In the genomic region with DNA sequence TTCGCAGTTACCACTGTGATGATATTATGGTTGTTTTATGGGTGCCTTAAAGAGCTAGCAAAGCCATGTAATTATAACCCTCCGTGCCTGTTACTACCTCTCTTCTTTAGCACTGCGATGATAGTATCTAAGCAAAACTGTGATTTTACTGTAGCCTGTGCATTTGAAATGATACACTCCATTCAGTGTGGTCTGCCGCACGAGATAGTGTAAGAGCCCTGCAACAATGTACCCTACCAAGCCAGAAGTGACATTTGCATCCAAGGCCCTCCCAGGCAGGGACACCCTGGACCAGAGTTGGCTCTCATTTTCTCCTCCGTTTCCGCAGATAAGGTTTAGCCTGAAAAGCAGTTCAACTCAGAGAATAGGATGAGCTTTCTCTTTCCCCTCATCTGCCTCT, we compare ENCODE assay signal across 11 mouse cellular contexts. TPM values are rescaled to one million over a fixed set of nuclear protein-coding genes. Genes with fewer than 3 reads are reported as not detected.
DNase-seq lines count a peak whose midpoint lies in the region; ATAC-seq and TF ChIP-seq lines count a peak whose summit lies in the region.
"Had no signal": no experiment of that assay in that cellular context is flagged by ENCODE, and none has a peak within 500 bp of the region (broad histone marks: within the 10 kb centered on the region; RNA-seq: fewer than 3 reads in every experiment).

No protein-coding gene starts in this region.

- no peak overlapping the region for H3K4me2 ChIP-seq in neural tube, embryonic 14.5 days (ENCODE audit: low read depth, low read length)
- peak overlapping the region; percentile 87 for H3K4me2 ChIP-seq in heart, embryonic 14.5 days (ENCODE audit: low read length)
- H3K4me2 ChIP-seq in stomach, embryonic 15.5 days, result peak overlapping the region; percentile 71; the same call in 1 of the 2 replicates

- H3K9me3 ChIP-seq in neural tube, embryonic 14.5 days (ENCODE audit: control insufficient read depth, low read length), result no peaks in the 10 kb centered on the region
- H3K9me3 ChIP-seq in heart, embryonic 14.5 days (ENCODE audit: control insufficient read depth, low read length), result no peaks in the 10 kb centered on the region
- H3K9me3 ChIP-seq in stomach, embryonic 15.5 days, result no peaks in the 10 kb centered on the region

- no peak for TF ChIP-seq CTCF in kidney, adult 2 months (conservative IDR thresholded peaks at IDR 0.05; ENCODE audit: insufficient read depth, insufficient read length, low read depth, low read length)

- no peak for DNase-seq in kidney, adult 2 months
- no peak for DNase-seq in kidney, adult 8-10 months
- DNase-seq in neural tube, embryonic 10.5 days (ENCODE audit: extremely low spot score, low spot score), result no peak
- no peak for DNase-seq in left cerebral cortex, adult 18-20 months (ENCODE audit: low spot score in 2 of 2)
- DNase-seq in spleen, postnatal 36 days (ENCODE audit: low spot score in 2 of 2), result no peak
- DNase-seq: cerebellum, adult 8-10 months; kidney, adult 18-20 months had no signal

- peak overlapping the region; percentile 91 for H3K27ac ChIP-seq in kidney, adult 2 months (ENCODE audit: insufficient read depth, low read depth, low read length)
- no peak overlapping the region for H3K27ac ChIP-seq in neural tube, embryonic 14.5 days (ENCODE audit: low read depth, low read length)
- no peak overlapping the region for H3K27ac ChIP-seq in heart, embryonic 14.5 days (replicated peaks in 1 of 2; ENCODE audit: control insufficient read depth in 1 of 2, insufficient read depth in 1 of 2, low read depth in 2 of 2, low read length in 2 of 2)
- no peak overlapping the region for H3K27ac ChIP-seq in stomach, embryonic 15.5 days

- peaks cover 24% of the 10 kb centered on the region; the same call in 1 of the 2 replicates for H3K4me1 ChIP-seq in kidney, adult 2 months (ENCODE audit: control insufficient read depth, insufficient read depth, low read length)
- H3K4me1 ChIP-seq in neural tube, embryonic 14.5 days (ENCODE audit: control insufficient read depth, insufficient read depth, low read length), result peaks cover 6% of the 10 kb centered on the region; the same call in 1 of the 2 replicates
- peaks cover 4 to 11% of the 10 kb centered on the region in 2 experiments; a peak in 3 of 4 replicates for H3K4me1 ChIP-seq in heart, embryonic 14.5 days (ENCODE audit: control insufficient read depth in 2 of 2, insufficient read depth in 2 of 2, low read length in 2 of 2)
- 0 out of 2 replicates have a peak, but pooled peaks cover 4% of the 10 kb centered on the region for H3K4me1 ChIP-seq in stomach, embryonic 15.5 days

- H3K9ac ChIP-seq in neural tube, embryonic 14.5 days (replicated peaks; ENCODE audit: low read depth, low read length), result peak overlapping the region; percentile 37; the same call in 1 of the 2 replicates
- H3K9ac ChIP-seq in heart, embryonic 14.5 days (ENCODE audit: low read length), result no peak overlapping the region
- H3K9ac ChIP-seq in stomach, embryonic 15.5 days, result no peak overlapping the region

- 48% methylated on average over 7 of the region's 7 CpGs for WGBS in kidney, adult 2 months
- WGBS in neural tube, embryonic 14.5 days, result 70% methylated on average over 7 of the region's 7 CpGs
- WGBS in heart, embryonic 14.5 days, result 72% methylated on average over 7 of the region's 7 CpGs
- WGBS in stomach, embryonic 15.5 days, result 73% methylated on average over 7 of the region's 7 CpGs

- H3K36me3 ChIP-seq in kidney, adult 2 months (ENCODE audit: control insufficient read depth, insufficient read depth, low read length), result peaks cover 1% of the 10 kb centered on the region
- no peaks in the 10 kb centered on the region for H3K36me3 ChIP-seq in neural tube, embryonic 14.5 days (ENCODE audit: control insufficient read depth, insufficient read depth, low read length)
- H3K36me3 ChIP-seq in heart, embryonic 14.5 days (ENCODE audit: control insufficient read depth, insufficient read depth, low read length), result no peaks in the 10 kb centered on the region
- H3K36me3 ChIP-seq in stomach, embryonic 15.5 days, result no peaks in the 10 kb centered on the region

- no peak for TF ChIP-seq POLR2A in kidney, adult 2 months (IDR thresholded peaks at IDR 0.05; ENCODE audit: low read depth, low read length)

- H3K27me3 ChIP-seq in kidney, adult 2 months (replicated peaks; ENCODE audit: control insufficient read depth, insufficient read depth, low read length), result no peaks in the 10 kb centered on the region
- H3K27me3 ChIP-seq in neural tube, embryonic 14.5 days (ENCODE audit: control insufficient read depth, insufficient read depth, low read length), result peaks cover 7% of the 10 kb centered on the region; the same call in 1 of the 2 replicates
- H3K27me3 ChIP-seq in heart, embryonic 14.5 days (ENCODE audit: control insufficient read depth, insufficient read depth, low read length), result peaks cover 26% of the 10 kb centered on the region
- H3K27me3 ChIP-seq in stomach, embryonic 15.5 days (replicated peaks), result peaks cover 9% of the 10 kb centered on the region; the same call in 1 of the 2 replicates
- H3K27me3 ChIP-seq: CH12.LX had no signal

- peak overlapping the region; percentile 86 for H3K4me3 ChIP-seq in kidney, adult 2 months (ENCODE audit: insufficient read depth, low read depth, low read length)
- H3K4me3 ChIP-seq in neural tube, embryonic 14.5 days (ENCODE audit: low read depth, low read length), result 0 out of 2 replicates have a peak overlapping the region, but pooled peaks have one; percentile 9
- H3K4me3 ChIP-seq in heart, embryonic 14.5 days (ENCODE audit: control insufficient read depth in 1 of 2, insufficient read depth in 1 of 2, low read depth in 1 of 2, low read length in 2 of 2), result no peak overlapping the region
- H3K4me3 ChIP-seq in stomach, embryonic 15.5 days (replicated peaks), result no peak overlapping the region

- ATAC-seq in neural tube, embryonic 14.5 days (ENCODE audit: low read depth), result no peak
- no peak for ATAC-seq in heart, embryonic 14.5 days (ENCODE audit: insufficient number of reproducible peaks, insufficient read depth, low FRiP score, low read depth)
- ATAC-seq in stomach, embryonic 15.5 days (ENCODE audit: insufficient read depth, low FRiP score, low read depth), result no peak

RNA-seq across cellular contexts. Expression of gene Col4a4, which starts 0.7 kb away (rescaled TPM):
- 29.4 and 32.7 TPM in 2 replicates for polyA plus RNA-seq in kidney, adult 2 months (2012; rRNA removed)
- polyA plus RNA-seq in neural tube, embryonic 14.5 days (2014; fragmentation: Nextera tagmentation; extraction: Ambion mirVana), result 0.24 TPM in 2 replicates
- polyA plus RNA-seq in heart, embryonic 14.5 days (2014; fragmentation: Nextera tagmentation; extraction: Ambion mirVana), result 0.42 and 0.59 TPM in 2 replicates
- 0.64 and 0.66 TPM in 2 replicates for polyA plus RNA-seq in stomach, embryonic 15.5 days (2015; fragmentation: Nextera tagmentation; extraction: Ambion mirVana)
- total RNA-seq in left cerebral cortex, adult 18-20 months (2021), result 1 to 10 TPM; 2.2 TPM

RNA-seq across cellular contexts. Expression of gene Col4a3, which starts 0.7 kb away (rescaled TPM):
- polyA plus RNA-seq in kidney, adult 2 months (2012; rRNA removed), result 57.7 and 78.6 TPM in 2 replicates
- polyA plus RNA-seq in neural tube, embryonic 14.5 days (2014; fragmentation: Nextera tagmentation; extraction: Ambion mirVana), result 0.09 and 0.33 TPM in 2 replicates
- 0.55 and 0.72 TPM in 2 replicates for polyA plus RNA-seq in heart, embryonic 14.5 days (2014; fragmentation: Nextera tagmentation; extraction: Ambion mirVana)
- polyA plus RNA-seq in stomach, embryonic 15.5 days (2015; fragmentation: Nextera tagmentation; extraction: Ambion mirVana), result 0.36 and 0.42 TPM in 2 replicates
- 1 to 10 TPM in 1 of 2 experiments, under 1 TPM in 1; 0.77 to 1.2 TPM for total RNA-seq in left cerebral cortex, adult 18-20 months (2021)
- total RNA-seq: CH12.LX had no signal

Comparison
In these comparisons a context has a peak if more than half of its experiments do, and no peak if none do; other contexts are left out.
1. H3K4me3 ChIP-seq: peak in kidney, adult 2 months (single experiment) and neural tube, embryonic 14.5 days (single experiment); none in heart, embryonic 14.5 days (0 of 2) and stomach, embryonic 15.5 days (single experiment).
2. RNA of gene Col4a4, which starts 0.7 kb away (polyA plus RNA-seq): 29.4 to 32.7 TPM in kidney, adult 2 months; 0.64 to 0.66 TPM in stomach, embryonic 15.5 days, 0.42 to 0.59 TPM in heart, embryonic 14.5 days and 0.24 TPM in neural tube, embryonic 14.5 days; every median in the first group is over 10 times any median in the second.
3. RNA of gene Col4a3, which starts 0.7 kb away (polyA plus RNA-seq): 57.7 to 78.6 TPM in kidney, adult 2 months; 0.55 to 0.72 TPM in heart, embryonic 14.5 days, 0.36 to 0.42 TPM in stomach, embryonic 15.5 days and 0.09 to 0.33 TPM in neural tube, embryonic 14.5 days; every median in the first group is over 10 times any median in the second.